Mouse (Mus musculus) ovary, postnatal 36 days (tissue): ENCODE measurements around the gene Nudt14.

ENCODE experiments used
- DNase-seq: peaks from one replicate; pipeline ENCODE4 v3.0.0; 2022; ENCODE audit warnings: low spot score, mixed read lengths

Nudt14 gene

GRCm38 (mm10) chr12:112912951-112913745, 28.8 kb downstream of the Nudt14 start:
- DNase-seq = no peak

- DNase-seq = no peak
These were observed 30.2 kb downstream of the Nudt14 start for GRCm38 (mm10) chr12:112911701-112912100.

- DNase-seq = no peak
These were observed 32.9 kb downstream of the Nudt14 start for GRCm38 (mm10) chr12:112908991-112909390.

DNA sequence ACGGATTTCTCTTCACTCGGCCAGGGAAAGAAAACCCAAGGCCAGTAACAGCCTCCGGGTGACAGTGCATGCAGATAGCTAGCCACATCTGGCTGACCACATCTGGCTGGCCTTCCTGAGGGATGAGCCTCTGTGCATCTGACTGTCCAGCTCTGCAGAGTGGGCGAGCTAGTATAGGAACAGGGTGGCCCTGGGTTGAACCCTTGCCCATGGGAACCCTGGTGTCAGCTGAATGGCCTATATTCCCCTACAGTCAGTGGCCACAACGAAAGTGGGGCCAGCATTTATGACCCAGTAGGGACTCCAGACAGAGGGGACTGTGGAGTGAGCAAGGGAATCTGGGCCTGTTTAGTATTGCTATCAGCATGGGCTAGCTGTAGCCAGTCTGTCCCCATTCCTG, 36.9 kb downstream of the Nudt14 start:
- no peak for DNase-seq

DNA sequence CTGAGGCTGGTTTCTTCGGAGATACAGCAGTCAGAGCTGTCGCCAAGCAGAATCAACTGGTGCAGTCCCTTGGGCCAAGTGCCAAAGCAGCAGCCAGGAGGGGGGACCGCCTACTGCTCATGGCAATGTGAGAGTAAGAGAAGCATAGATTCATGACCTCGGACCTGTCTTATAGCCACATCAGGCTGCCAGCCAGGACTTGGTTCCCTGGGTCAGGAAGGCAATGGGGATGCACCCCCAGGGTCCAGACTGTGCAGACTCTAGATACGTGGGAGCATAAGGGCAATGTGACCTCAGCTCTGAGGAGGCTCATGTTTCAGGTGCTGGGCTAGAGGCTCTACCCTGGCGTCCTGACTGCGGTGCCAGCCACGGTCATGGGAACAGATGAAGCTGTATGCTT, 38.0 kb downstream of the Nudt14 start:
- peak; percentile 59 for DNase-seq

DNA sequence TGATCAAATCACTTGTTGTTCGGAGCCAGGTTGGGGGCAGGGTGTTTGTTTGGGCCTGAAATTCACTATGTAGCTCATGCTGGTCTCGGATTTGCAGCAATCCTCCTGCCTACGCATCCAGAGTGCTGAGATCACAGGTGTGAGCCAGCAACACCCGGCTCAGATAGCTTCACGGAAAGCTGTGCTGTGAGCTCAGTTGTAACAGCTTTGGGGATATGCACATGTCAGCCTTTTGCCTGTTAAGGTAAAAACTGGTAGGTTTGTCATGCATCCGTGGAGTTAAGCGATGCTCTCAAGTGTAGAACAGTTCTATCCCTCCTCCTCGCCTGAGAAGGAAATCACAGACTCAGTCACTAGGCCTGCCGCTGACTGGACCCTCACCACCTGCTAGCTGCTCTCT, 41.3 kb downstream of the Nudt14 start:
- DNase-seq = no peak

- no peak for DNase-seq
These were observed 43.0 kb downstream of the Nudt14 start for GRCm38 (mm10) chr12:112898960-112899359.

GRCm38 (mm10) chr12:112898351-112898750, 43.6 kb downstream of the Nudt14 start:
- DNase-seq = no peak

DNA sequence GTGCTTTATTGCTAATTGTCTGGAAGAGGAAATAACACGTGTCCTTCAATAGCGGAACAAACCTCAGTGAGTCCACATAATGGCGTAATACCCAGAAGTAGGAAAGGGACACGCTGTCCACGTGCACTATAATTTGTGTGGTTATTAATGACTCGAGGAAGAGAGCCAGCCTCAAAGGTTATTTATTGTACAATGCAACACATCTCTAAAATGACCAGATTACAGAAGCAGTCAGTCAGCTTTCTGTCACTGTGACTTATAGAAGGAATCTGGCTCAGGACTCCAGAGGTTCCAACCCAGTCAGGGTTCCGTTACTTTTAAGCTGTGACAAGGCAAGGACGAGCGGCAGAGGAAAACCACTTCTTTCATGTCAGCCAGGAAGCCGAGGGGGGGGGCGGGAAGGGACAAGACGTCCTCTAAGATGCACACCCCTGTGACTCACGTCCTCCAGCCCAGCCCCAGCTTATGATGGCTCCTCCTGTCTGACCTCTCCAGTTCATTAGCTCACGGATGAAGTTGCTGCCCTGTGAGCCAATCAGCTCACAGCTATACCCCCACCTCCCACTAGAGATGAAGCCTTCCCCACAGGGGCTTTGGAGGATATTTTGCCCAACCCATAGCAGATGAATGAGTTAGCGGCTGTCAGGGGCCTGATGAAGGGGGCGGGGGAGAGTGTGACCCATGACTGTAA, 44.3 kb downstream of the Nudt14 start:
- no peak for DNase-seq

- DNase-seq = no peak
These were observed 47.0 kb downstream of the Nudt14 start for GRCm38 (mm10) chr12:112894969-112895368.

- DNase-seq = no peak
These were observed 47.5 kb downstream of the Nudt14 start for GRCm38 (mm10) chr12:112894303-112894884.

DNA sequence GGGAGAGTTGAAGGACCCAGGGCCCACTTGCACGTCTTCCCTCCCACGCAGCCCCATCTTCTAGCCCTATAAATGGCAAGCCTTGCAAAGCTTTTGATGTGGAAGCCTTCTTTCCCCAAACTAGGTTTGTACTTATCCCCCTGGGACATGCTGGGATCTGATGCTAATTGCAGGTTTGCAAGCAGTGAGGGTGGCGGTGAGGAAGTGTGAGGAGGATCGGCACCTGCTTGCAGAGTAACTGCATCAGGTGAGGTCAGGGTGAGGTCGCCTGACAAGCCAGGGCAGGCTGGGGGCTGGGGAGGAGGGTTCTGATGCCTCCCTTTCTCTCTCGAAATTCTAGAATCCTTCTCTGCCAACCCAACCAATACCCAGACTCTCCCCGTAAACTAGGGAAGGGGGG, 56.5 kb downstream of the Nudt14 start:
- no peak for DNase-seq
